Mouse (Mus musculus): ENCODE results near the gene Gcsam. TPM values are rescaled to one million over a fixed set of nuclear protein-coding genes. Genes with fewer than 3 reads are reported as not detected.

The Gcsam gene
- polyA plus RNA-seq, 2 experiments, result 0.93 to 2.4 TPM

DNA sequence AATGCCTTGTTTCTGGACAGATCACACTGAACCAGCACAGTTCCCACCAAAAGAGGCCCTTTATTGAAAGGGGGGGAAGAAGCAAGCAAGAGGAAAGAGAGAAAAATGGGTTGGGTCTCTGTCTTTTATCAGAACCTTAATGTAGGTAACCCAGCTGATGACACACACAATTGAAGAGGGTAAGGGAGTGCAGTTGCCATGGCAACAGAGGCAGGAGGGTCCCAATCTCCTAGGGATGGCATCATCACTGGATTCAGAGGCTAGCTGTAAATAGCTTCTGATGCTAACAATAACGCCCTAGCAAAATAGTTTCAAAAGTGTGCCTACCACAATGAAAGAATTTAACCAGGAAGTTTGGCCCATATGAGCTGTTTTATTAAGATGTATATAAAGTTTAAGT, 16.5 kb upstream of the Gcsam start:
- Histone ChIP-seq H3K4me1 (replicated peaks; ENCODE audit: control insufficient read depth in 2 of 2, insufficient read depth in 2 of 2, low read length in 1 of 2) (no peaks in the 10 kb centered on the region), H3K36me3 (replicated peaks; ENCODE audit: control insufficient read depth, insufficient read depth, low read depth) (no peaks in the 10 kb centered on the region), H3K9ac (replicated peaks) (no peak overlapping the region), H3K4me2 (ENCODE audit: low read depth) (no peak overlapping the region), H3K4me3 (ENCODE audit: insufficient read depth in 1 of 2, low read depth in 2 of 2, low read length in 2 of 2) (no peak overlapping the region), H3K27me3 (ENCODE audit: control insufficient read depth, insufficient read depth, low read length) (no peaks in the 10 kb centered on the region), H3K27ac (no peak overlapping the region), H3K9me3 (ENCODE audit: control insufficient read depth, low read length) (no peaks in the 10 kb centered on the region)
- WGBS (ENCODE audit: insufficient replicate concordance), result 66% methylated on average over 1 of the region's 1 CpGs
- DNase-seq (ENCODE audit: low read depth in 3 of 3, low spot score in 3 of 3) (no peak), ATAC-seq (ENCODE audit: insufficient read depth) (no peak)
- TF ChIP-seq CTCF (IDR thresholded peaks at IDR 0.05; ENCODE audit: low read depth) (no peak), EP300 (IDR thresholded peaks at IDR 0.05; ENCODE audit: low read depth) (no peak)

DNA sequence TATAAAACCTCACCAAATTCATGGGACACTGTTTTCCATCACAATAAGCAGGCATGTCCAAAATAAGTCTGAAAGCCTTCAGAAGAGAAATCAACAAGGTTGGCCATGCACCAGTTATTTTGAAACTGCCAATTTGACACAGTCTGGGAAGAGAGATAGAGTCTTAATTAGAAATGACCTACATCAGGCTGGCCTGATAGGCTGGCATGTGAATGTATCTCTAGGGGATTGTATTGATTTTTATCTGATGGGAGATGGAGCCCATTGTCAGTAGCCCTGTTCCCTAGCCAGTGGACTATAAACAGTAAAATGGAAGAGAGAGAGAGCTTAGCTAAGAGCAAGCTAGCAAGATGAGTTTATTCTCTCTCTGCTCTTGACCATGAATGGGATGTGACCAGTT, 14.7 kb upstream of the Gcsam start:
- ATAC-seq (ENCODE audit: insufficient read depth), result no peak
- H3K4me3 ChIP-seq (ENCODE audit: insufficient read depth in 1 of 2, low read depth in 2 of 2, low read length in 2 of 2), result no peak overlapping the region
- H3K4me1 ChIP-seq (replicated peaks; ENCODE audit: control insufficient read depth in 2 of 2, insufficient read depth in 2 of 2, low read length in 1 of 2), result no peaks in the 10 kb centered on the region
- no peak overlapping the region for H3K9ac ChIP-seq (replicated peaks)
- no peak for DNase-seq (ENCODE audit: low read depth in 3 of 3, low spot score in 3 of 3)
- TF ChIP-seq CTCF (IDR thresholded peaks at IDR 0.05; ENCODE audit: low read depth) (no peak), EP300 (IDR thresholded peaks at IDR 0.05; ENCODE audit: low read depth) (no peak)
- no peaks in the 10 kb centered on the region for H3K9me3 ChIP-seq (ENCODE audit: control insufficient read depth, low read length)
- H3K27me3 ChIP-seq (ENCODE audit: control insufficient read depth, insufficient read depth, low read length), result no peaks in the 10 kb centered on the region
- H3K36me3 ChIP-seq (replicated peaks; ENCODE audit: control insufficient read depth, insufficient read depth, low read depth), result no peaks in the 10 kb centered on the region
- H3K4me2 ChIP-seq (ENCODE audit: low read depth), result no peak overlapping the region
- no peak overlapping the region for H3K27ac ChIP-seq

DNA sequence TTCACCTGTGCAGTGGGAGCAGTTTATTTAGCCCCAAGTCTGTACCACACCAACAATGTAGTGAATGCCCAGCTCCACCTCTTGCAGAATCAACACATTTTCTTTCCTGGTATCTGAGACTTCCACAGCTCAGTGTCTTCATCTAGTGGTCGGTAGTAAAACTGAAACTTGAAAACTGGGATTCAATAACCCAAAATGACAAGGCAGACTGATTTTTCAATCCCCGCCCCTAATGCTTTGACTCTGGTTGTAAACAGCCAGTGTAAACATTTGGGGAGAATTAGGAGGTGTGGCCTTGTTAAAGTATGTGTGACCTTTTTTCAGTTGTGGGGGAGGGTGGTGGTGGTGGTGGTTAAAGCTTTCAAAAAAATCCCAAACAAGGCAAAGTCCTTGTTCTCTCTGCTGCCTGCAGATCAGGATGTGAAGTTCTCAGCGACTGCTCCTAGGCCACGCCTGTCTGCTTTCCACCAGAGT, 1.7 kb upstream of the Gcsam start:
- H3K27ac ChIP-seq, result no peak overlapping the region
- WGBS (ENCODE audit: insufficient replicate concordance), result 35% methylated on average over 4 of the region's 4 CpGs

DNA sequence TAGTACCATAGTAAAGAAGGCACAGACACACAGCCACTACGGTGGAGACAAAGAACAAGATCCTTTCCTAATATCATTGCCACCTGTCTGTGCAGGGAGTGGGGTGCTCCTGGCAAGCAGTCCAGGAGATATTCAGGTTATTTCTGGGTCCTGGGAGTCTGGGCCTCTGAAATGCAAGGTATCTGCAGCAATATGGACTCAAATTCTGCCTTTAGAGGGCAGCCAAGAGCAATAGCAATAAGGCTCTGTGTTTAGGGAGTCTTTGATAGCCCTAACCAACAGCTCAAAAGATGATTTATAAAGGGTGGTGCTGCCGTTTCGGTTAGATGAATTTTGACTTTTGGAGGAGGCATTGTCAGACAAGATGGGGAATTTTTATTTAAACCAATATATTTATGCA, 880 bp upstream of the Gcsam start:
- H3K9ac ChIP-seq (replicated peaks), result no peak overlapping the region
- no peaks in the 10 kb centered on the region for H3K9me3 ChIP-seq (ENCODE audit: control insufficient read depth, low read length)
- H3K27me3 ChIP-seq (ENCODE audit: control insufficient read depth, insufficient read depth, low read length), result no peaks in the 10 kb centered on the region
- no peak overlapping the region for H3K27ac ChIP-seq
- no peak overlapping the region for H3K4me3 ChIP-seq (ENCODE audit: insufficient read depth in 1 of 2, low read depth in 2 of 2, low read length in 2 of 2)
- peaks cover 0 to 4% of the 10 kb centered on the region in 2 experiments; a peak in 2 of 4 replicates for H3K4me1 ChIP-seq (replicated peaks; ENCODE audit: control insufficient read depth in 2 of 2, insufficient read depth in 2 of 2, low read length in 1 of 2)
- DNase-seq (ENCODE audit: low read depth in 3 of 3, low spot score in 3 of 3) (peak in 1 of 3 experiments; percentile 22), ATAC-seq (ENCODE audit: insufficient read depth) (no peak)
- H3K36me3 ChIP-seq (replicated peaks; ENCODE audit: control insufficient read depth, insufficient read depth, low read depth), result no peaks in the 10 kb centered on the region
- WGBS (ENCODE audit: insufficient replicate concordance), result 40% methylated on average over 3 of the region's 3 CpGs
- no peak overlapping the region for H3K4me2 ChIP-seq (ENCODE audit: low read depth)
- TF ChIP-seq EP300 (IDR thresholded peaks at IDR 0.05; ENCODE audit: low read depth) (no peak), CTCF (IDR thresholded peaks at IDR 0.05; ENCODE audit: low read depth) (peak; percentile 67)

More for the DNA sequence above, 1.7 kb upstream of the Gcsam start:
- Histone ChIP-seq H3K4me2 (ENCODE audit: low read depth) (no peak overlapping the region), H3K36me3 (replicated peaks; ENCODE audit: control insufficient read depth, insufficient read depth, low read depth) (no peaks in the 10 kb centered on the region), H3K9me3 (ENCODE audit: control insufficient read depth, low read length) (no peaks in the 10 kb centered on the region), H3K4me1 (replicated peaks; ENCODE audit: control insufficient read depth in 2 of 2, insufficient read depth in 2 of 2, low read length in 1 of 2) (peaks cover 0 to 4% of the 10 kb centered on the region in 2 experiments; a peak in 2 of 4 replicates), H3K27me3 (ENCODE audit: control insufficient read depth, insufficient read depth, low read length) (no peaks in the 10 kb centered on the region), H3K4me3 (ENCODE audit: insufficient read depth in 1 of 2, low read depth in 2 of 2, low read length in 2 of 2) (no peak overlapping the region), H3K9ac (replicated peaks) (no peak overlapping the region)
- peak; percentile 12 to 31 (median 24) for DNase-seq (ENCODE audit: low read depth in 3 of 3, low spot score in 3 of 3)
- TF ChIP-seq CTCF (IDR thresholded peaks at IDR 0.05; ENCODE audit: low read depth) (peak; percentile 45; the same call in 1 of the 2 replicates), EP300 (IDR thresholded peaks at IDR 0.05; ENCODE audit: low read depth) (no peak)
- peak; percentile 69 for ATAC-seq (ENCODE audit: insufficient read depth)

DNA sequence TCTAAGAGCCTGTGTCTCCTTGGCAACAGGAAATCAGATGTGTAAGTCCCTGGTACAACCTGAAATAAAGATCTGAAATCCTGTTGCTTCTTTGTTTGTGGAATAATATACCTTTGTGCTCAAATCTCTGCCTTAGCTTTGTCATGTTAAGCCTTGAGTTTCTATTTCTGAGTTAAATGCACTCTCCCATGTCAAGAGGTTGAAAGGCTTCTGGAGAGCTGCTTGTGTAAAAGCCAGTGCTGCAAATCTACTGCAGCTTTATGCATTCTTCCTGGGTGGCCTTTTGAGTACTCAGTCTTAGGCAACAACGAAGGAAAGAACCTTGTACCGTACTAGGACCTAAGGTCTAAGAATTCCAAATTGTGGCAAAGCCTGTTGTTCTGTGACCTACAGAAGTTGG, 3.1 kb downstream of the Gcsam start:
- WGBS (ENCODE audit: insufficient replicate concordance), result 71% methylated on average over 2 of the region's 2 CpGs
- ATAC-seq (ENCODE audit: insufficient read depth), result no peak

More for the DNA sequence above, 3.1 kb downstream of the Gcsam start:
- no peaks in the 10 kb centered on the region for H3K36me3 ChIP-seq (replicated peaks; ENCODE audit: control insufficient read depth, insufficient read depth, low read depth)
- TF ChIP-seq CTCF (IDR thresholded peaks at IDR 0.05; ENCODE audit: low read depth), result no peak
- no peak for TF ChIP-seq EP300 (IDR thresholded peaks at IDR 0.05; ENCODE audit: low read depth)
- no peak overlapping the region for H3K4me3 ChIP-seq (ENCODE audit: insufficient read depth in 1 of 2, low read depth in 2 of 2, low read length in 2 of 2)
- no peaks in the 10 kb centered on the region for H3K9me3 ChIP-seq (ENCODE audit: control insufficient read depth, low read length)
- H3K27me3 ChIP-seq (ENCODE audit: control insufficient read depth, insufficient read depth, low read length), result no peaks in the 10 kb centered on the region
- no peak overlapping the region for H3K9ac ChIP-seq (replicated peaks)
- no peak for DNase-seq (ENCODE audit: low read depth in 3 of 3, low spot score in 3 of 3)
- no peak overlapping the region for H3K27ac ChIP-seq
- peaks cover 0 to 4% of the 10 kb centered on the region in 2 experiments; a peak in 2 of 4 replicates for H3K4me1 ChIP-seq (replicated peaks; ENCODE audit: control insufficient read depth in 2 of 2, insufficient read depth in 2 of 2, low read length in 1 of 2)
- H3K4me2 ChIP-seq (ENCODE audit: low read depth), result no peak overlapping the region
